Mouse (Mus musculus) kidney, adult 8-10 months (tissue): ENCODE measurements at regions not wholly inside any gene's neighbourhood (a gene's known extent, or its start where the extent isn't known, plus 50 kb on each side); places are given as distances from the start of the nearest gene placed in this dataset.

Source experiments
- DNase-seq, 2 experiments: peaks; one replicate each; pipeline ENCODE4 v3.0.0; 2022

- no peak for DNase-seq
Observed at GRCm38 (mm10) chr9:61092834-61093479, 279.2 kb upstream of the Tle3 start.

- no peak for DNase-seq
Observed at GRCm38 (mm10) chr9:61095069-61095775, 276.9 kb upstream of the Tle3 start.

- no peak for DNase-seq
Observed at GRCm38 (mm10) chr9:61101741-61102450, 270.3 kb upstream of the Tle3 start.

GRCm38 (mm10) chr9:61102451-61103358, 269.5 kb upstream of the Tle3 start:
- no peak for DNase-seq

- no peak for DNase-seq
Observed at GRCm38 (mm10) chr9:61105550-61106280, 266.5 kb upstream of the Tle3 start.

- DNase-seq: no peak
Observed at GRCm38 (mm10) chr9:61109519-61110285, 262.5 kb upstream of the Tle3 start.

GRCm38 (mm10) chr9:61111206-61111605, 261.0 kb upstream of the Tle3 start:
- DNase-seq: no peak

- no peak for DNase-seq
Observed at GRCm38 (mm10) chr9:61111733-61112415, 260.3 kb upstream of the Tle3 start.

- no peak for DNase-seq
Observed at GRCm38 (mm10) chr9:61119252-61119651, 252.9 kb upstream of the Tle3 start.

- DNase-seq: no peak
Observed at GRCm38 (mm10) chr9:61120531-61120930, 251.6 kb upstream of the Tle3 start.

- no peak for DNase-seq
Observed at GRCm38 (mm10) chr9:61120931-61121391, 251.2 kb upstream of the Tle3 start.

- no peak for DNase-seq
Observed at GRCm38 (mm10) chr9:61123431-61123830, 248.7 kb upstream of the Tle3 start.

GRCm38 (mm10) chr9:61125769-61126168, 246.4 kb upstream of the Tle3 start:
- DNase-seq: no peak

- no peak for DNase-seq
Observed at GRCm38 (mm10) chr9:61128077-61128476, 244.1 kb upstream of the Tle3 start.

- DNase-seq: no peak
Observed at GRCm38 (mm10) chr9:61129186-61129585, 243.0 kb upstream of the Tle3 start.

- no peak for DNase-seq
Observed at GRCm38 (mm10) chr9:61130877-61131276, 241.3 kb upstream of the Tle3 start.

- no peak for DNase-seq
Observed at GRCm38 (mm10) chr9:61135263-61135882, 236.8 kb upstream of the Tle3 start.

- no peak for DNase-seq
Observed at GRCm38 (mm10) chr9:61135917-61136316, 236.2 kb upstream of the Tle3 start.

- DNase-seq: no peak
Observed at GRCm38 (mm10) chr9:61138741-61139368, 233.3 kb upstream of the Tle3 start.

GRCm38 (mm10) chr9:61143101-61143500, 229.1 kb upstream of the Tle3 start:
- DNase-seq: no peak
